Mouse (Mus musculus) lung, adult 2 months (tissue): ENCODE measurements around the gene Fam204a.
A peak's percentile ranks its signal among the peaks of the same experiment; 100 is the strongest.

ENCODE experiments used
- CTCF ChIP-seq: fragments of 200-500 bp; IDR thresholded peaks from 2 replicates; pipeline ENCODE4 v1.5.1; 2011; ENCODE audit warnings: mild to moderate bottlenecking, low read length, control low read depth; ENCODE audit not compliant: insufficient read depth
- POLR2A ChIP-seq: fragments of 200-500 bp; IDR thresholded peaks from 2 replicates; pipeline ENCODE4 v1.6.1; 2011; ENCODE audit warnings: low read depth, mild to moderate bottlenecking, control low read depth, low read length, borderline replicate concordance; ENCODE audit errors: extremely low read depth

- TF ChIP-seq CTCF (no peak), POLR2A (peak; percentile 83; the same call in 1 of the 2 replicates)
Measured at GRCm38 (mm10) chr19:60225899-60226844, at the start of gene Fam204a.
